Mouse (Mus musculus) C2C12 (cell line): ENCODE measurements around the gene Osm. TPM values are rescaled to one million over a fixed set of nuclear protein-coding genes. Genes with fewer than 3 reads are reported as not detected.

ENCODE experiments used
- H3K27me3 ChIP-seq: one replicate; pipeline ENCODE4 v1.6.1; 2011; ENCODE audit not compliant: control insufficient read depth, insufficient read depth, insufficient read length
- H3K36me3 ChIP-seq: one replicate; pipeline ENCODE4 v1.6.1; 2011; ENCODE audit not compliant: control insufficient read depth, insufficient read depth
- H3K4me3 ChIP-seq: one replicate; pipeline ENCODE4 v1.5.1; 2011; ENCODE audit warnings: mild to moderate bottlenecking, control low read depth; ENCODE audit not compliant: poor library complexity, insufficient read depth, severe bottlenecking
- H3K79me2 ChIP-seq: one replicate; pipeline ENCODE4 v1.6.1; 2011; ENCODE audit not compliant: control insufficient read depth, insufficient read depth
- H3K79me3 ChIP-seq: one replicate; pipeline ENCODE4 v1.6.1; 2011; ENCODE audit warnings: low read depth, control low read depth
- H3ac ChIP-seq: one replicate; pipeline ENCODE3; 2011; ENCODE audit warnings: low read depth; ENCODE audit not compliant: control insufficient read depth, insufficient read length
- CEBPB ChIP-seq: IDR thresholded peaks from one replicate; pipeline ENCODE4 v1.6.1; 2011; ENCODE audit warnings: low read depth, mild to moderate bottlenecking, control low read depth, moderate library complexity
- CTCF ChIP-seq: IDR thresholded peaks from one replicate; pipeline ENCODE4 v1.5.1; 2011; ENCODE audit not compliant: control insufficient read depth, insufficient read depth, insufficient read length
- FOSL1 ChIP-seq: IDR thresholded peaks from one replicate; pipeline ENCODE4 v1.8.0; 2011; ENCODE audit warnings: mild to moderate bottlenecking, low read length; ENCODE audit not compliant: poor library complexity, insufficient read depth, severe bottlenecking
- MAX ChIP-seq: IDR thresholded peaks from one replicate; pipeline ENCODE4 v1.6.1; 2011; ENCODE audit warnings: mild to moderate bottlenecking, control low read depth
- MYOD1 ChIP-seq: IDR thresholded peaks from one replicate; pipeline ENCODE4 v1.6.1; 2011; ENCODE audit warnings: low read depth; ENCODE audit not compliant: control insufficient read depth, insufficient read length
- MYOG ChIP-seq: IDR thresholded peaks from one replicate; pipeline ENCODE4 v1.6.1; 2011; ENCODE audit not compliant: control insufficient read depth, insufficient read length; ENCODE audit errors: extremely low read depth
- USF1 ChIP-seq: IDR thresholded peaks from one replicate; pipeline ENCODE4 v1.6.1; 2011; ENCODE audit warnings: low read depth, mild to moderate bottlenecking, control low read depth, moderate library complexity
- polyA plus RNA-seq: library from polyadenylated mRNA; unstranded; fragments of >200 nt; fragmentation: generic; extraction: Trizol; gene quantifications from one replicate; pipeline ENCODE4 v1.2.1, GENCODE M21; 2012; ENCODE audit warnings: missing spikeins

The Osm gene
- polyA plus RNA-seq, 1 experiment: not detected

DNA sequence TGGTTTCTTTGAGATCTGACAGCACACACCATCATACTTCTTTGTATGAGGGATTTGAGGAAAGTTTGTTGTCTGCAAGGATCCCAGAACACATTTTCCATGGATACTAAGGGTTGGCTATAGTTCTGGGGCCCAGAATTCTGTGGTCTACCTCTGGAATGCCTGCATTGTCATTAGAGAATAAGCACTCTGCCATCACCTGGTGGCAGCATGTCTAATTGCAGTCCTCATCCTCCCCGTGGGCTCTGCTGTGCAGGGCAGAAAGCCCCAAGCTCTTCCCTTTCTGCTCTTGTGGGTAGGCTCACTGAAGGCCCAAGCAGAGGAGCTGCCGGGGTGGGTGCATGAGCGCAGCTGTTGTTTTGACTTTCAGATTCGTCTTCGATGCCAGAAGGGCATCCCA lies 26.7 kb upstream of the Osm start:
- no peak overlapping the region for H3K4me3 ChIP-seq
- no peaks in the 10 kb centered on the region for H3K79me3 ChIP-seq
- TF ChIP-seq CEBPB (no peak), MYOG (no peak), USF1 (no peak), FOSL1 (no peak), CTCF (peak; percentile 26), MYOD1 (no peak)
- H3K27me3 ChIP-seq: no peaks in the 10 kb centered on the region
- peaks cover 53% of the 10 kb centered on the region for H3K36me3 ChIP-seq
- H3K79me2 ChIP-seq: no peaks in the 10 kb centered on the region
- H3ac ChIP-seq: no peak overlapping the region

DNA sequence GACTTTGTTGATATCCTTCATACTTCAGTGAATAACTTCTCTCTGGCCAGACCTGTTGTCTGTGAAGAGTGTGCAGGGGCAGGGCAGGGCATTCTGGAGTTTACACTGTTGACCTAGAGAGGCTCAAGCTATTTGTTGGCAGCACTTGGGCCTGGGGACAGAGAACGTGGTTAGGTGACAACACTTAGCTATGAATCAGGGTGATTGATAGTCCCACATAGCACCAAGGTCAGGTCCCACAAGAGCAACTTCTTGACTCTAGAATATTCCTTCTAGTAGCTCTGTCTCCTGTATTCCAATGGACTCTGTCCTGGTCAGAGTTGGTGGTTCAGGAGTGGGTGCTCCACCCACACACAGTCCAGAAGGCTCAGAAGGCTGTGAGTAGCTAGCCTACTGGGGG lies 25.4 kb upstream of the Osm start:
- Histone ChIP-seq H3K4me3 (no peak overlapping the region), H3ac (no peak overlapping the region), H3K79me3 (no peaks in the 10 kb centered on the region), H3K79me2 (no peaks in the 10 kb centered on the region), H3K27me3 (no peaks in the 10 kb centered on the region), H3K36me3 (peaks cover 57% of the 10 kb centered on the region)
- TF ChIP-seq USF1: no peak
- TF ChIP-seq CEBPB: no peak
- no peak for TF ChIP-seq CTCF
- TF ChIP-seq FOSL1: no peak
- no peak for TF ChIP-seq MAX
- TF ChIP-seq MYOD1: no peak
- TF ChIP-seq MYOG: no peak

DNA sequence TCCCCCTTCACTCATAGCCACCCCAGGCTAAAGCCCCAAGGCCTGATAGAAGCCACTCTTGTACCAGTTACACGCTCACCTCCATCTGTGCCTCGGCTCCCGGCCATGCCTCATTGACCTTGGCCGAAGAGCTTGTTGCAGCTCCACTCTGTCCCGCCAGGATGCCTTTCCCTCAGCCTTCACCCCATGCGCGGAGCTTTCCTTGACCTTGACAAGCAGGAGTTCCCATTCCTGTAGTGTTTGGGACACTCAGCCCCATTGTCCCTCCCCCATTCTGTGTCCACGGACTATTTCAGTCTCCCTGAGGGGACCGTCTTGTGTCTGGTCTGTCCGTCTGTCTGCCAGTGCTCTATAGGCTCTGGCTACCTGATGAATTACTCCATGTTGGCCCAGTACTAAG lies 23.1 kb upstream of the Osm start:
- H3K36me3 ChIP-seq: peaks cover 40% of the 10 kb centered on the region
- no peaks in the 10 kb centered on the region for H3K79me2 ChIP-seq
- TF ChIP-seq USF1: no peak
- TF ChIP-seq MYOG: no peak
- no peak for TF ChIP-seq CTCF
- no peak for TF ChIP-seq MAX
- TF ChIP-seq MYOD1: no peak
- TF ChIP-seq FOSL1: no peak
- no peak for TF ChIP-seq CEBPB

DNA sequence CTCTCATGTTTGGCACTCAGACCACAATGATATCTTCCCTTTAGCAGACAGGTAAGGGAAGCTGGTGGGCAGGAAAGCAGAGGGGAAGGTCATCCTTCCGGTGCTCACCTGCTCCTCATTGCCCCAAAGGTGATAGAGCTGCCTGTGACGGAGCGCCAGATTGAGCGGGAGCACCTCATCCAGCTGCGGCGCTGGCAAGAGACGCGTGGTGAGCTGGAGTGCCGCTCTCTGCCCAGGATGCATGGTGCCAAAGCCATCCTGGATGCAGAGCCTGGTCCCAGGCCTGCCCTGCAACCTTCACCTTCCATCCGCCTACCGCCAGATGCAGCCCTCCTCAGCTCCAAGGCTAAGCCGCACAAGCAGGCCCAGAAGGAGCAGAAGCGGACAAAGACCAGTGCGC lies 21.6 kb upstream of the Osm start:
- no peaks in the 10 kb centered on the region for H3K79me2 ChIP-seq
- H3K36me3 ChIP-seq: peaks cover 31% of the 10 kb centered on the region
- H3K79me3 ChIP-seq: no peaks in the 10 kb centered on the region
- no peak overlapping the region for H3ac ChIP-seq
- H3K27me3 ChIP-seq: no peaks in the 10 kb centered on the region
- TF ChIP-seq MAX (no peak), MYOD1 (no peak), FOSL1 (no peak), MYOG (no peak), CTCF (no peak), USF1 (no peak), CEBPB (no peak)
- no peak overlapping the region for H3K4me3 ChIP-seq

More for the DNA sequence above, 23.1 kb upstream of the Osm start:
- H3K79me3 ChIP-seq: no peaks in the 10 kb centered on the region
- no peak overlapping the region for H3K4me3 ChIP-seq
- H3ac ChIP-seq: no peak overlapping the region
- H3K27me3 ChIP-seq: no peaks in the 10 kb centered on the region

DNA sequence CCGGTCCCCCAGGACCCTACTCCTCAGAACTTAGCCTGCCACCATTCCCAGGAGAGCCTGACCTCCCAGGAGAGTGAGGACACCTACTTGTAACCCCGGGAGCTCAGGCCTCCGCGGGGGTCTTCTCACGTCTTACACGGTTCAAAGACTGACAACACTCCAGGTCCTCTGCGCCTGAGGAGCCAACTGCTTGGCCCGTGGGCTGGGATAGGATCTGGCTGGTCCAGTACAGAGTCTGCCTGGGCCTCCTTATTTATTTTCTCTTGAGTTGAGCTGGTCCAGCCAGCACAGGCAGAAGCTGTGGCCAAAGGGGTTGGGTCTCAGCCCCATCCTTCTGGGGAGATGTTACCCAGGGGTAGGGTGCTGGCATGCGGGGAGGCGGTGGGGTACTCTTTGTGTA lies 21.2 kb upstream of the Osm start:
- no peaks in the 10 kb centered on the region for H3K79me2 ChIP-seq
- H3ac ChIP-seq: no peak overlapping the region
- TF ChIP-seq MAX (no peak), MYOG (no peak), USF1 (no peak), CTCF (no peak)
- H3K4me3 ChIP-seq: no peak overlapping the region
- H3K79me3 ChIP-seq: no peaks in the 10 kb centered on the region
- H3K36me3 ChIP-seq: peaks cover 31% of the 10 kb centered on the region
- no peaks in the 10 kb centered on the region for H3K27me3 ChIP-seq
